Mouse (Mus musculus) ES-Bruce4 (cell line): ENCODE measurements around the gene Sympk.

Source experiments
- CTCF ChIP-seq: IDR thresholded peaks from one replicate; pipeline ENCODE4 v1.8.1; 2011; ENCODE audit warnings: low read depth, low read length
- EP300 ChIP-seq: IDR thresholded peaks from 2 replicates; pipeline ENCODE4 v1.6.1; 2011; ENCODE audit warnings: low read depth, low read length; ENCODE audit not compliant: insufficient read depth

GRCm38 (mm10) chr7:19076586-19076991, 52.4 kb downstream of the Sympk start:
- no peak for TF ChIP-seq CTCF
- no peak for TF ChIP-seq EP300
